Mouse (Mus musculus) liver, embryonic 14.5 days (tissue): Measurements from ENCODE around the gene St6galnac4. TPM values are rescaled to one million over a fixed set of nuclear protein-coding genes. Genes with fewer than 3 reads are reported as not detected.

ENCODE experiments used
- ATAC-seq: fragments of 200-750 bp; cut with Nextera tagmentation; 2 replicates; pipeline ENCODE4 v1.8.0; 2017; ENCODE audit warnings: moderate number of reproducible peaks, mild to moderate bottlenecking, moderate library complexity; ENCODE audit not compliant: insufficient read depth
- DNase-seq, 3 experiments: peaks; one replicate each; pipeline ENCODE4 v3.0.0-alpha.2; 2012 to 2013; ENCODE audit warnings: low read depth in 3 of 3, low spot score in 3 of 3
- H3K27ac ChIP-seq: fragments of 300-500 bp; sonication (generic); 2 replicates; pipeline ENCODE4 v1.5.1; 2014; ENCODE audit warnings: moderate library complexity, mild to moderate bottlenecking, control low read depth, inconsistent platforms
- H3K27me3 ChIP-seq: fragments of 300-500 bp; sonication (generic); 2 replicates; pipeline ENCODE4 v1.6.1; 2014; ENCODE audit warnings: mild to moderate bottlenecking, low read length, moderate library complexity; ENCODE audit not compliant: control insufficient read depth, insufficient read depth
- H3K36me3 ChIP-seq: fragments of 300-500 bp; sonication (generic); replicated peaks from 2 replicates; pipeline ENCODE4 v1.6.1; 2014; ENCODE audit warnings: low read depth; ENCODE audit not compliant: control insufficient read depth, insufficient read depth
- H3K4me1 ChIP-seq, 2 experiments: fragments of 200-500 bp in 1 of 2; fragments of 300-500 bp in 1 of 2; sonication (generic) in 1 of 2; replicated peaks; 2 replicates each; pipeline ENCODE4 v1.6.1; 2012 to 2014; ENCODE audit warnings: antibody characterized with exemption in 1 of 2, inconsistent platforms in 1 of 2, low read length in 1 of 2; ENCODE audit not compliant: control insufficient read depth in 2 of 2, insufficient read depth in 2 of 2
- H3K4me2 ChIP-seq: fragments of 300-500 bp; sonication (generic); 2 replicates; pipeline ENCODE4 v1.6.1; 2014; ENCODE audit warnings: low read depth, mild to moderate bottlenecking, control low read depth, moderate library complexity
- H3K4me3 ChIP-seq, 2 experiments: fragments of 200-500 bp in 1 of 2; fragments of 300-500 bp in 1 of 2; sonication (generic) in 1 of 2; 2 replicates each; pipeline ENCODE4 v1.5.1; 2012 to 2014; ENCODE audit warnings: low read depth in 2 of 2, low read length in 2 of 2, mild to moderate bottlenecking in 2 of 2, control low read depth in 1 of 2, inconsistent platforms in 1 of 2, moderate library complexity in 1 of 2; ENCODE audit not compliant: insufficient read depth in 1 of 2
- H3K9ac ChIP-seq: fragments of 300-500 bp; sonication (generic); replicated peaks from 2 replicates; pipeline ENCODE4 v1.6.1; 2014; ENCODE audit warnings: mild to moderate bottlenecking, control low read depth, moderate library complexity
- H3K9me3 ChIP-seq: fragments of 300-500 bp; sonication (generic); 2 replicates; pipeline ENCODE4 v1.6.1; 2016; ENCODE audit warnings: low read length, mixed read lengths; ENCODE audit not compliant: control insufficient read depth
- CTCF ChIP-seq: IDR thresholded peaks from 2 replicates; pipeline ENCODE4 v1.5.1; 2016; ENCODE audit warnings: antibody characterized with exemption, low read depth, control low read depth
- EP300 ChIP-seq: IDR thresholded peaks from 2 replicates; pipeline ENCODE4 v1.6.1; 2016; ENCODE audit warnings: antibody characterized with exemption, low read depth
- WGBS: fragments of 180-500 bp; shearing (Covaris S2); extraction: QIAGEN DNeasy Blood & Tissue Kit; methylation state at CpG from one replicate; pipeline ENCODE4 v1.1.7; 2014; ENCODE audit not compliant: insufficient replicate concordance; 5-methylcytosine and 5-hydroxymethylcytosine counted together
- polyA plus RNA-seq, 2 experiments: library from polyadenylated mRNA; depleted of rRNA in 1 of 2; stranded (reverse) in 1 of 2; unstranded in 1 of 2; fragments of >200 nt; fragmentation: Nextera tagmentation in 1 of 2; extraction: Ambion mirVana in 1 of 2; gene quantifications; 2 replicates each; pipeline versions ENCODE4 v1.2.1 to v1.2.3; 2012 to 2014

St6galnac4 gene
- polyA plus RNA-seq, 2 experiments: 5.4 to 6.2 TPM

DNA sequence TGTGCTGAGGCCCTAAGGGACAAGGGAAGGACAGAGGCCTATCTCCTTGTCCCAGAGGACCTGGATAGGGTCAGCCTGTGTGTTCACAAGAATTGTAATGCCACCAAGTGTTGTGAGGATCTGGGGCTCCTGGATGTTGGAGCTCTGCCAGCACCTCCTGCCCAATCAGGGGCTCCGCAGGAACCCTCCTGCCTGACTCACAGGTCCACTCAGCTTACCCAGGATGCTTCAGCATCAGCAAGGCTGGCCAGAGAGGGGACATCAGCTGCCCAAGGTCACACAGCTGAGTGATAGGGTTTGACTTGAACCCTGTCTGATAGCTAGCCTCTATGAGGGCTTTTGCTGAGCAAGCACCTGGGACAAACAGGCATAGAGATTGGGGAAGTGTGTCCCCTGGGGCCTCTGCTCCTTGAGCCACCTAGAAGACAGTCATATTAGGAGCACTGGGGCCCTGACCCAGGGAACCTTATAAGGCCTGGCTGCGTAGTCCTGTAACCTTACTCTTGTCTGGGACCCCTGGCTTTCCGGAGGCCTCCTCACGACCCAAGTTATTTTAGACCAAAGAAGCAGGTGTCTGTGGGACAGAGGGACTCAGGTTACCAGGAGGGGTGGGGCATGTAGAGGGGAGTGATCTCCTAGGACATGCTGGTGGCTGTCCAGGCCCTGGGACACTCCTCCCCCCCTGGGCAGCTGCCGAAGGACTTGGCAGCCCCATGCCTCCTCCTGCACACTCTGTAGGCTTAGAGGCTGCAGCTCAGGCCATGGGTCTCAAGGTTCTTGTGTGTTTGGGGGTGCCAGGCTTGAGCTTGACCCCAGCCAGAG is 39.2 kb downstream of the St6galnac4 start:
- H3K27me3 ChIP-seq: no peaks in the 10 kb centered on the region
- no peak overlapping the region for H3K27ac ChIP-seq
- H3K9me3 ChIP-seq: no peaks in the 10 kb centered on the region
- ATAC-seq: no peak
- WGBS: 61% methylated on average over 5 of the region's 5 CpGs
- no peak overlapping the region for H3K4me2 ChIP-seq
- H3K4me1 ChIP-seq: peaks cover 0 to 17% of the 10 kb centered on the region in 2 experiments; a peak in 2 of 4 replicates
- no peak for DNase-seq
- no peaks in the 10 kb centered on the region for H3K36me3 ChIP-seq
- TF ChIP-seq EP300: no peak
- TF ChIP-seq CTCF: no peak
- no peak overlapping the region for H3K4me3 ChIP-seq
- no peak overlapping the region for H3K9ac ChIP-seq

DNA sequence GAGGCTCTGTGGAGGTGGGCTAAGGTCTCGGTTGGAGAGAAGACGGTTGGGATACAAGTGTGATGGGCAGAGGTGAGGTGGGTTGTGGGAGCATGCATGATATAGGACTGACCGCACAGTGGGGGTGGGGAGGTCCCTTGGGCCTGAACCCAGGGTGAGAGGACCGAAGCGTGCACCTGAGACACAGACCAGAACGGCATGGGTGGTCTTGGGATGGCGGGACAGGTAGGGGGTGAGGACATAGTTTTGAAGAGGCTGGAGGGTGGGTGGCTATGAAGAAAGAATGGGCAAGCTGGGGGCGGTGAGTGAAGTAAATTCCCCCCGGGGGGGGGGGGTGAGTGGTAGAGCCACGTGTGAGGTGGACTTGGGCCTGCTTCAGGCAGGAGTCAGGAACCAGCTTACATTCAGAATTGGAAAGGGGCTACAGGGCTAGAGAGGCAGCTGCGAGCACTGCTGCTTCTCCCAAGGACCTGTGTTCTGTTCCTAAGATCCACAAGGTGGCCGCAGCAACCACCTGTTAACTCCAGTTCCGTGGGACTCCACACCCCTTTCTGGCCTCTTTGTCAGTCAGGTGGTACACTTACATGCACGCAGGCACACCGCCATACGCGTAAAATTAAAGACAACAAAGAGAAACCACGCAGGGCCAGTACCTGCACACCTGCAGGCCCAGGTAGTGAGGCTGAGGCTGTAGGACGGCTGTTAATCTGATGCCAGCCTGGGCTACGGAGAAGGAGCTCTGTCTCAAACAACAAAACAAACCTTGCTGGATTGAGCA is 40.6 kb downstream of the St6galnac4 start:
- ATAC-seq (no peak), DNase-seq (no peak)
- 72% methylated on average over 20 of the region's 20 CpGs for WGBS
- Histone ChIP-seq H3K4me2 (no peak overlapping the region), H3K4me1 (peaks cover 0 to 10% of the 10 kb centered on the region in 2 experiments; a peak in 2 of 4 replicates), H3K27ac (no peak overlapping the region), H3K4me3 (no peak overlapping the region), H3K9me3 (no peaks in the 10 kb centered on the region), H3K27me3 (no peaks in the 10 kb centered on the region), H3K9ac (no peak overlapping the region), H3K36me3 (no peaks in the 10 kb centered on the region)
- TF ChIP-seq CTCF (no peak), EP300 (no peak)

DNA sequence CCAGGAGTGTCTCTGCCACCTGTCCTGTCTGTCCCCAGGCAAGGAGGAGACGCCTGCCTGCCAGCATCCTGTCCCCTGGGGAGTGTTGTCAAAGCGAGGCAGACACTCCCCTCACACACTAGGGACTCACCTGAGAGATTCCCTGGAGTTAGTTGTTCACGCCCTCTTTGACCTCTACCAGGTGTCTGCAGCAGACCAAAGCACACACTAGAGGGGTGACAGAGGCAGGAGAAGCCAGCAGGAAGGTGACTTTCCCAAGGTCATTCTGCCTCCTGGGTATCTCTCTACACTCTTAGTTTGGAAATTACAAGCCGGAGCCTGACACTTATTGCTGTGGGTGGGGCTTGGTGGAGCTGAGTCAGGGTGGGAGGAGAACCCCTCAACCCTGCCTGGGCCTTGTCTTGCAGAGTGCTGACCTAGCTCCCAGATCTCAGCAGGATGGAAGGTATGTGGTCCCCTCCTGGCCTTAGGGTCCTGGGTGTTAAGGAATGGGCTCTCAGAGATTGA is 41.2 kb downstream of the St6galnac4 start:
- H3K4me1 ChIP-seq: peaks cover 0 to 10% of the 10 kb centered on the region in 2 experiments; a peak in 2 of 4 replicates

DNA sequence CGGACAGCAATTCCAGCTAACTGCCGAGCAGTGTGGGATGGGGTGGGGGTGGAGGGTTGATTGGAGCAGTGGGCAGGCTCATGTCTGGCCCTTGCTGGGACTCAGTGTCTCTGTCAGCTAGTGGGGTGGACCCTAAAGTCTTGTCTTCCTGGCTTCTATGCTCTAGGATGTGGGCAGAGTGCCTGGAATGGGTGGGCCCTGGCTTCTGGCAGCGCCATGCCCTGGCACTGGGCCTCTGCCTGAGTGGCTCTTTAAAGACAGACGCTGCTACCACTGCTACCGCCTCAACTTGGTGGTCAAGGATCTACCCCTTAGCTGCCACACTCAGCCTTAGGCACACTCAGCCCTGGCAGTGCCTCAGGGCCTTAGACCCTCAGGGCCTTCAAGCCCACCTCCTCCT is 41.8 kb downstream of the St6galnac4 start:
- peaks cover 0 to 10% of the 10 kb centered on the region in 2 experiments; a peak in 2 of 4 replicates for H3K4me1 ChIP-seq
- TF ChIP-seq EP300: no peak
- TF ChIP-seq CTCF: no peak
- no peak for DNase-seq

More for the DNA sequence above, 41.2 kb downstream of the St6galnac4 start:
- Histone ChIP-seq H3K36me3 (no peaks in the 10 kb centered on the region), H3K4me3 (no peak overlapping the region), H3K27ac (no peak overlapping the region), H3K27me3 (no peaks in the 10 kb centered on the region), H3K9ac (no peak overlapping the region), H3K9me3 (no peaks in the 10 kb centered on the region), H3K4me2 (no peak overlapping the region)
- TF ChIP-seq CTCF: no peak
- no peak for TF ChIP-seq EP300
- 61% methylated on average over 4 of the region's 4 CpGs for WGBS
- ATAC-seq: no peak
- DNase-seq: no peak

More for the DNA sequence above, 41.8 kb downstream of the St6galnac4 start:
- ATAC-seq: no peak
- no peak overlapping the region for H3K27ac ChIP-seq
- H3K4me3 ChIP-seq: no peak overlapping the region
- no peaks in the 10 kb centered on the region for H3K27me3 ChIP-seq
- 60% methylated on average over 5 of the region's 5 CpGs for WGBS
- no peaks in the 10 kb centered on the region for H3K9me3 ChIP-seq
- no peaks in the 10 kb centered on the region for H3K36me3 ChIP-seq
- H3K9ac ChIP-seq: no peak overlapping the region
- H3K4me2 ChIP-seq: no peak overlapping the region
